Mouse (Mus musculus) liver, adult 2 months (tissue): ENCODE data around the gene Itgb6.

Experiments
- CTCF ChIP-seq: fragments of 200-500 bp; IDR thresholded peaks from 2 replicates; pipeline ENCODE4 v1.5.1; 2011; ENCODE audit warnings: low read depth, low read length, control low read depth
- POLR2A ChIP-seq: fragments of 200-500 bp; IDR thresholded peaks from 2 replicates; pipeline ENCODE4 v1.6.1; 2011; ENCODE audit warnings: low read length, control low read depth; ENCODE audit not compliant: insufficient read depth; ENCODE audit errors: extremely low read depth

DNA sequence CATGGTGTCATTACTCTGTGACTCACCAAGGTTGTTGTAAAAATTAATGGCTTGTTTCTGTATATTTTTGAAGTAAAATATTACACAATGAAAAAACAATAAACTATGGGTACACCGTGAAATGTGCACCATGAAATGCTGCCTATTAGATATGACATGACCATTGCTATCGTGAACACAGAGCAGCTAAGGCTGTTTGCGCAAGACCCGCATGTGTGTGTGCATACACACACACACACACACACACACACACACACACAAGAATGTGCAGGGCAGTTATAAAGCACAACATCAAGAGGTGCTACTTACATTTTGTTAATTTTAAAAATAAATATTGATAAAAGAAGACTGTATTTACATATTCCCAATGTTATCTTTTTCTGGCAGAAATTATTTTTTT is 62.5 kb downstream of the Itgb6 start:
- TF ChIP-seq CTCF = no peak
- TF ChIP-seq POLR2A = no peak
